Mouse (Mus musculus): ENCODE results near the gene Thpo. TPM values are rescaled to one million over a fixed set of nuclear protein-coding genes. Genes with fewer than 3 reads are reported as not detected.

Gene Thpo
- total RNA-seq, 2 experiments from 2014 or later, result not detected

GRCm38 (mm10) chr16:20725750-20726149 is 8.6 kb downstream of the Thpo start:
- ATAC-seq (replicated peaks; ENCODE audit: low FRiP score, poor library complexity, severe bottlenecking), result no peak

- no peak for ATAC-seq (replicated peaks; ENCODE audit: low FRiP score, poor library complexity, severe bottlenecking)
Measured at GRCm38 (mm10) chr16:20725321-20725720, 9.0 kb downstream of the Thpo start.

GRCm38 (mm10) chr16:20724338-20724748 is 10.0 kb downstream of the Thpo start:
- no peak for ATAC-seq (replicated peaks; ENCODE audit: low FRiP score, poor library complexity, severe bottlenecking)

GRCm38 (mm10) chr16:20723247-20723646 is 11.1 kb downstream of the Thpo start:
- ATAC-seq (replicated peaks; ENCODE audit: low FRiP score, poor library complexity, severe bottlenecking), result no peak

GRCm38 (mm10) chr16:20722736-20723135 is 11.6 kb downstream of the Thpo start:
- no peak for ATAC-seq (replicated peaks; ENCODE audit: low FRiP score, poor library complexity, severe bottlenecking)

GRCm38 (mm10) chr16:20721808-20722207 is 12.5 kb downstream of the Thpo start:
- no peak for ATAC-seq (replicated peaks; ENCODE audit: low FRiP score, poor library complexity, severe bottlenecking)

- ATAC-seq (replicated peaks; ENCODE audit: low FRiP score, poor library complexity, severe bottlenecking), result no peak
Measured at GRCm38 (mm10) chr16:20717978-20718670, 16.2 kb downstream of the Thpo start.

GRCm38 (mm10) chr16:20717181-20717977 is 16.9 kb downstream of the Thpo start, which contains the start of the genes Polr2h and Clcn2:
TSS of gene Polr2h (plus strand) at chr16:20717665.
TSS of gene Clcn2 (minus strand) at chr16:20717746.
- ATAC-seq (replicated peaks; ENCODE audit: low FRiP score, poor library complexity, severe bottlenecking), result peak; percentile 87

- ATAC-seq (replicated peaks; ENCODE audit: low FRiP score, poor library complexity, severe bottlenecking), result peak; percentile 2; the same call in 1 of the 2 replicates
Measured at GRCm38 (mm10) chr16:20716841-20717180, 17.5 kb downstream of the Thpo start.

GRCm38 (mm10) chr16:20715976-20716840 is 18.1 kb downstream of the Thpo start:
- peak; percentile 48 for ATAC-seq (replicated peaks; ENCODE audit: low FRiP score, poor library complexity, severe bottlenecking)

- ATAC-seq (replicated peaks; ENCODE audit: low FRiP score, poor library complexity, severe bottlenecking), result no peak
Measured at GRCm38 (mm10) chr16:20715566-20715965, 18.7 kb downstream of the Thpo start.

- no peak for ATAC-seq (replicated peaks; ENCODE audit: low FRiP score, poor library complexity, severe bottlenecking)
Measured at GRCm38 (mm10) chr16:20715161-20715560, 19.1 kb downstream of the Thpo start.

GRCm38 (mm10) chr16:20714307-20715080 is 19.8 kb downstream of the Thpo start:
- ATAC-seq (replicated peaks; ENCODE audit: low FRiP score, poor library complexity, severe bottlenecking), result no peak

GRCm38 (mm10) chr16:20712889-20713288 is 21.4 kb downstream of the Thpo start:
- peak; percentile 50 for ATAC-seq (replicated peaks; ENCODE audit: low FRiP score, poor library complexity, severe bottlenecking)

- ATAC-seq (replicated peaks; ENCODE audit: low FRiP score, poor library complexity, severe bottlenecking), result no peak
Measured at GRCm38 (mm10) chr16:20712190-20712589, 22.1 kb downstream of the Thpo start.

- no peak for ATAC-seq (replicated peaks; ENCODE audit: low FRiP score, poor library complexity, severe bottlenecking)
Measured at GRCm38 (mm10) chr16:20710810-20711209, 23.5 kb downstream of the Thpo start.

GRCm38 (mm10) chr16:20710370-20710769 is 23.9 kb downstream of the Thpo start:
- no peak for ATAC-seq (replicated peaks; ENCODE audit: low FRiP score, poor library complexity, severe bottlenecking)

- no peak for ATAC-seq (replicated peaks; ENCODE audit: low FRiP score, poor library complexity, severe bottlenecking)
Measured at GRCm38 (mm10) chr16:20708939-20709734, 25.2 kb downstream of the Thpo start.

Measured in erythroid progenitor cell, adult 5-6 weeks (primary cell).